Mouse (Mus musculus) cerebellum, adult 18-20 months (tissue): ENCODE measurements around the gene Myl12a.

Source experiments
- DNase-seq, 2 experiments: peaks; one replicate each; pipeline ENCODE4 v3.0.0; 2021

Myl12a gene

GRCm38 (mm10) chr17:71009751-71010150 is 7.1 kb upstream of the Myl12a start:
- no peak for DNase-seq

DNA sequence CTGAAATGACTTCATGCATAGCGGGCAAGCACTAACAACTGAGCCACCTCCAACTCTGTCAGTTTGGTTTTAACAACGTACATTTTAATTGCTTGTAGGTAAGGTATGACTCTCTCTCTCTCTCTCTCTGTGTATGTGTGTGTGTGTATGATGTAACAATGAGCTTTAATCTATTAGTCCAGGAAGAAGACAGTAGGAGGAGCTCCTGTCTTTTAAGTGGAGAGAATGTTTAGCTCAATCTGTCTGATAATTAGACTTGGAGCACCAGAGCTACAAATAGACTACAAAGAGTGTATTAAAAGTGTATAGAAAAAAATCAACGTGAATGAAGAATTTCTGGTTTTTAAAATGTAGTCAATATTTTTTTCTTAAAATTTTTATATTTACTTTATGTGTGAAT is 6.0 kb upstream of the Myl12a start:
- DNase-seq, result no peak

- no peak for DNase-seq
Measured at GRCm38 (mm10) chr17:71006976-71007375, 4.3 kb upstream of the Myl12a start.

DNA sequence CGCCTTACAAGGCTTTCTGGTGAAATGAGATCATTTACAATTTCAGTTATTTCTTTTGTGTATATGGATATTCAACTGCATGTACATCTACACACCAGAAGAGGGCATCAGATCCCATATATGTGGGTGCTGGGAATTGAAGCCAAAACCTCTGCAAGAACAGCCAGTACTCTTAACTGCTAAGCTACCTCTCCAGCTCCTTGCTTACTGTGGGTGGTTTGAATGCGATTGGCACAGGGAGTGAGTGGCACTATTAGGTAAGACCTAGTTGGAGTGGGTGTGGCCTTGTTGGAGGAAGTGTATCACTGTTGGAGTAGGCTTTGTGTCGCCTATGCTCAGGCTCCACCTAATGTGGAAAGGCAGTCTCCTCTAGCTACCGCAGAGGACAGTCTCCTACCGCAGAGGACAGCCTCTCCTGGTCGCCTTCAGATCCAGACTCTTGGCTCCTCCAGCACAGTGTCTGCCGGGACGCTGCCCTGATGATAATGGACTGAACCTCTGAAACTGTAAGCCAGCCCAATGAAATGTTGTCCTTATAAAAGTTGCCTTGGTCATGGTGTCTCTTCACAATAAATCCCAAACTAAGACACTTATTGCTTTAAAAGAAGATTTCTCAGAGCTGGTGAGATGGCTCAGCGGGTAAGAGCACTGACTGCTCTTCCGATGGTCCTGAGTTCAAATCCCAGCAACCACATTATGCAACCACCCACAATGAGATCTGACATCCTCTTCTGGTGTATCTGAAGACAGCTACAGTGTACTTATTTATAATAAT is 1.7 kb upstream of the Myl12a start:
- DNase-seq, result no peak

DNA sequence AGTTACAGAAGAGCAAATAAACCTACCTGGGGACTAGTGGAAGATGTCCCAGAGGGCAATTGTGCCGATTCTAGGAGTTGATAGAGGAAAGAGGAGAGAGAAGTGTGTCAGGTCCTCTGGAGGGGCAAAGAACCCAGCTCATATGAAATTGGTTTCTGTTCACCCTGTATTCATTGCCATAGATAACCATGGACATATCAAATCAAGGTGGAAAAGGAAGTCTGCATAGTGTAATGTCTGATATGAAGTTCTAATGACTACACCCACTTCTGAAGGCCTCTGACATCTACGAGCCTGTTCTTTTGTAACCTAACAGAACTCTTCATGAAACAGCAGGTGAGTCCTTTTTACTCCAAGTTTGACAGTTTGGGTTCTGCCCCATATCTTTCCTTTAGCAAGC is 1.0 kb upstream of the Myl12a start:
- no peak for DNase-seq

DNA sequence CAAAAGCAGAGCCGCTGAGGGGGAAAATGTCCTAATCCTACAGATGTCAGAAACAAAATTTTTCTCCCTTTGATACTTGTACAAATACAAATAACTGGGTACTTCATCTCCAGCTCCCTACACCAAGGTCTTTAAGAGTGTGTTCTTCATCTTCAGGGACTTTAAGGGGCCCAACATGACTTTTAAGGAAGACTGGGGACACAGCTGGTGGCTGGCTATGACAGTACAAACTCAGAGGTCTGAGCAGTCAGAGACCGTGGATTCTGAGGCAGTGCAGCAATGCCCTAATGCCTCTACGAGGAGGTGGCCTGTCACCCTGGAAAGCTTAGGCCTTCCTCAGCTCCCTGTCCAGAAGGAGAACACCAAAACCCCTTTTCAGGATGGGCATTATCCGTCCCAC is 434 bp upstream of the Myl12a start:
- DNase-seq, result no peak

GRCm38 (mm10) chr17:71002081-71002743 is 466 bp downstream of the Myl12a start, which contains the start of gene Myom1:
Gene Myom1 (plus strand): TSS chr17:71002633.
- peak; percentile 94 to 97 for DNase-seq

DNA sequence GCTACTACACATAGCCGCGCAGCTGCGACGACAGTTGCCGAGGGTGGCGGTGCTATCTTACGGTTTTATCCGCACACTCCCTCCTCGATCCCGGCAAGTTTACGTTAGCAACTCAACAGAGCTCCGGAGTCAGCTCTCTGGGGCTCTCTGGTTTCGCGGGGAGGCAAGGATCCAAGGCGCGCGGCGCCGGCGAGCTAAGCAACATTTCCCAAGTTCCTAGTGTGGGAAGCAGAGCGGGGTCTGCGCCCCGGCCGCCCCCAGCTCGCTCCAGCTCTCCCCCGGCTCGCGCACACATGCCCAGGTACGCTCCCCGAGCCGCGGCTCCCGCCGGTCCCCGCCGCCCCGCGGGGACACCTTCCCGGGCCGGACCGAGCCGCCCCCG is 988 bp downstream of the Myl12a start:
- DNase-seq, result peak in 1 of 2 experiments; percentile 39

DNA sequence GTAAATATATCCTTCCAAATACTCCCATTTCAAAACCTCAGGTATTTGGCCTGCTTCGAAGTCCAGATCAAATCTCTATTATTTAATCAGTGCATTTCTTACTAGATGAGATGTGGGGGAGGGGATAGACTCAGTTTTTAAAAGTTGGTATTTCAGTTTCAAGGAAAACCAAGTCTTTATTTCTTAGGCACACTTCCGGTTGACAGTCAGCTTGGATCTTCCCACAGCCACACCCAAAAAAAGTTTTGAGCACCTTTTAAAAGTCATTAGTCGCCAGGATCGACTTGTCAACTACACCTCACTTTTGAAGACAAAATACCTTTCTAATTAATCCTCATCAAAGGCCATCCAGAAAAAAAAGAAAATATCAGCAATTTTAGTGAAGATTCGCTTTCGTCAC is 1.6 kb downstream of the Myl12a start:
- no peak for DNase-seq

- no peak for DNase-seq
Measured at GRCm38 (mm10) chr17:71000255-71000654, 2.4 kb downstream of the Myl12a start.

DNA sequence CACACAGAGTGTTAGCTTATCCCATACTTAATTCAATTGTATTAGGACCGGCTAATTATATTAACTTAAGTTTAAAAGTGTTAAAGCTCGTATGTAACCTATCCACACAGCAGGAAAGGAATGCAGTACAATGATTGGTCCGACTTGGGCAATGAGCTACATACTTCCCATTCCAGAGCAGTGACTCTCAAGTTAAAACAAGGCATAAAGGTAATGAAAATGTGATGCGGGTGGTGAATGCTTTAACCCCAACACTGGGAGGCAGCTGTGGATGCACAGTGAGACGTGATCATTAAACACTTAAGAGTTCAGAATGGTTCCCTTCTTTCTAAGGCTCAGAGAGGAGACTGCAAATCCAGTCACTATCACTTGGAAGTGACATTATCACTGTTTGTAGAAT is 3.5 kb downstream of the Myl12a start:
- DNase-seq, result no peak

GRCm38 (mm10) chr17:70998400-70998975 is 4.2 kb downstream of the Myl12a start:
- DNase-seq, result no peak

GRCm38 (mm10) chr17:70997836-70998235 is 4.8 kb downstream of the Myl12a start:
- no peak for DNase-seq

GRCm38 (mm10) chr17:70995551-70995950 is 7.1 kb downstream of the Myl12a start:
- no peak for DNase-seq

DNA sequence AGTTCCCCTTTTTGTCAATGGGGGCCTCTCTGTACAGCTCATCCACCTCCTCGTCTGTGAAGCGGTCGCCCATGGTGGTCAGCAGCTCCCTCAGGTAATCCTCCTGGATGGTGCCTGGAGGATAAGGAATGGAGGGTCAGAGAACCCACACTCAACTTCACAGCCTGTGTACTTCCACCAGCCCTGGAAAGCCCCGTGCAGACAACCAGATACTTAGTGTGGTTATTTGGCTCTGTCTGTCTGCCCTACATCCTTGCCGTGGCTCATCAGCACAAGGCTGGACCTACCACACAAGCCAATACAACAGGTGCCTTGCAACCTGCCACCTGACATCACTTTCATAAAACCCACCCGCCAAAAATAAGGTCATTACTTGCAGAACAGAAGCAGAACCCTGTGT is 8.0 kb downstream of the Myl12a start:
- DNase-seq, result no peak

DNA sequence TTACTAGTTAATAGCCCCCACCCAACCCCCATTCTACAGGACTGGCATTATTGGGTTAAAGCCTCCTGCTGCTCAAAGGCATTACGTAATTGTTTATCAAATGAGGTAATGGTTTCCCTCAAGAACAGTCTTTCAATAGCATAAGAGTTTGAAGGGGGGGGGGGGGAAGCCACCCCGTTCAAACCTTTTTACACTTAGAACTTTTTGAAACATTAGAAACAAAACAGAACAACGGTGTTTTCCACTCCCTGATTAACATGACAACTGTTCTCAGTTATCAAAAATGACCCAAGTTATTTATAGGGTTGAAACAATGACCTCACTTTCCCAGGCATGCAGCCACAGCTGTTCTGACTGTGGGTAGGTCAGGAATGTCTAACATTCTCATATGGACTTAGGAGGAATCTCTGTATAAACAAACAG is 9.3 kb downstream of the Myl12a start:
- no peak for DNase-seq

GRCm38 (mm10) chr17:70992662-70993061 is 10.0 kb downstream of the Myl12a start:
- DNase-seq, result no peak

DNA sequence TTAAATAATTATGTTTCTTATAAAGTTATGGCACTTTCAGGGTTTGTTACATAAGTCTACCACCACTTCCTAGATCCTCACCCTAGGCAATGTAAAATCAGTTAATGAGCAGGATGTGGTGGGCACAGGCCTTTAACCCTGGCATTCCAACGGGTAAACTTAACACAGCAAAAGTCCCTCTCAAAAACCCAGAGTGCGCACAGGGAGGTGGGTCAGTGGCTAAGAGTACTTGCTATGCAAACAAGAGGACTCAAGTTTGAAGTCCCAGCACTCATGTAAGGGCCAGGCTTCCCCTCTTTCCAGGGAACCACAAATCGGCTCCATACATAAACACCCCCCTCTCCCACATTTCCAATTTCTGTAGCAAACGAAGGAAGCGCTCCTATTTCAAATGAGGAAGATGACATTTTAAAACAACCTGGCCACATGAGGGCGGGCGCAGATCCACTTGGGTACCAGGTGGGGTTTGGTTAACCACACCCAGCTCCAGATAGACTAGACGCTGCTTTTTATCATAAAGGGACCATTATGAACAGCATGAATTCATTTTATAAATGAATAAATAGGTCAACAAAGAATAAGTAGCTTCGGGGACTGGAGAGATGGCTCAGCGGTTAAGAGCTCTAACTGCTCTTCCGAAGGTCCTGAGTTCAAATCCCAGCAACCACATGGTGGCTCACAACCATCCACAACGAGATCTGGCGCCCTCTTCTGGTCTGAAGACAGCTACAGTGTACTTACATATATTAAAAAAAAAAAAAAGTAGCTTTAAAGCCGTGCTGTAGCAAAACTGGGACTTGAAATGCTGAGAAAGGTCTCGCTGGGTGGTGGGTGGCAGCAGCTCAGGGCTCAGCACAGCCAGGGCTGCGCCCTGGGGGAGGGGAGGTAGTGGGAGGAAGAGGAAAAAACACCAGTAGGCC is 10.7 kb downstream of the Myl12a start:
- DNase-seq, result no peak

- peak; percentile 81 to 89 for DNase-seq
Measured at GRCm38 (mm10) chr17:70990403-70991303, 12.0 kb downstream of the Myl12a start.

DNA sequence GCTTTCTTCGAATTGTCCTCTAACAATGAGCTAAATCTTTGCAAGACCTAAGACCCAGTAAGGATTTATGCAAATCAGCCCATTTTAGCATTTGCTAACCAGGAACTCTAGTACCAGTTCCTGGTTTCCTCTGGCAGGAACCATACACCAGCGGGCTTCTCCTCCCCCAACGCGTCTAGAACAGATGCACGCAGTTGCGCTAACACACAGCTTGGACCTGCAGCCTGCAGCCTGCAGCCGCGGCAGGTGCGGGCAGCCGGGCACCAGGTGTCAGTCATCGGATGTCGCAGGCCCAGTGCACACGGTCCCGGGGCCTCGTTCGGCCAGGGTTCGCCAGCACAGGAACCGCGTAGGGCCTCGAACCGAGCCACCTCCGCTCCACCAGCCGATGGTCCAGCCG is 12.7 kb downstream of the Myl12a start:
- DNase-seq, result peak in 1 of 2 experiments; percentile 42

DNA sequence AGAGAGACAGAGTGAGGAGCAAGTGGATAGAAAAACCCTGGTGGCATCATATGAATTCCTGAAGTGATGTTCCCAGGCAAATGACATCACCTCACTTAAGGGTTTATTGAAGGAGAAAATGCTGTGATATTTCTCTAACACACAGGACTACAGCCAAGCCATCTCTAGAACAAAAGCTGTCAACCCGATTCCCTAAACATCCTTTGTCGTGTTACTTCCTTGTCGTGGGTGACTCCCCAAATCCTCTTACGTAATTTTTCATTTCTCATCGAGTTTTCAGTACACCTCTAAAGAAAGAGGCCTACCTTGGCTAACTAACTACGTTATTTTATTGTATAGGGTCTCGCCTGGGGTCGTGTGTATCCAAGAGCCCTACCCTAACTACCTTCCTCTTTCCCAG is 13.2 kb downstream of the Myl12a start:
- no peak for DNase-seq

DNA sequence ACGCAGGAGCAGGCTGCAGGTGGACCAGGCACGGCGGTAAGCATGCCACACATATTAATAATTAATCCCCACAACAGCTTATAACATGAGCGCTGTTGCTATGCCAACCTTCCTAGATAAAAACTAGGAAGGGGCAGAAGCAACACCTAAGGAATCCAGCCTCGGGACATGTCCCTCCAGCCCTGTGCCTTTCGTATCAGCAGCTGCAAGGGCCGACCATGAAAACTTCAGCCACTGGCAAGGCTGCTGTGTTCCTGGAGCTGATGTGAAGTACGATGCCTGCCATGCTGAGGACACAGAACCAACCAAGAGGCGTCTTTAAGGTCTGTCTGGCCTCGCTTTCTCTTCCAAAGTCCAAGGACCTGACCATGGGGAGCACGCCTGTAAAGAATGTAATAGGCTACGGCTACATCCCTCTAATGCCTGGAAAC is 14.3 kb downstream of the Myl12a start:
- DNase-seq, result no peak
